Mouse (Mus musculus) neural tube, embryonic 13.5 days (tissue): ENCODE measurements at regions not wholly inside any gene's neighbourhood (a gene's known extent, or its start where the extent isn't known, plus 50 kb on each side); places are given as distances from the start of the nearest gene placed in this dataset.
"Not testable (repeated sequence)": the region's sequence is repeated elsewhere in the genome, so short reads cannot be mapped to it uniquely, and the experiment has no call there.

Experiments
- ATAC-seq: fragments of 200-750 bp; cut with Nextera tagmentation; 2 replicates; pipeline ENCODE4 v1.8.0; 2017; ENCODE audit warnings: low read depth, mild to moderate bottlenecking, moderate TSS enrichment, moderate library complexity
- H3K27ac ChIP-seq: fragments of 300-500 bp; sonication (generic); replicated peaks from 2 replicates; pipeline ENCODE4 v1.5.1; 2015; ENCODE audit warnings: moderate library complexity, mild to moderate bottlenecking, inconsistent platforms
- H3K27me3 ChIP-seq: fragments of 300-500 bp; sonication (generic); 2 replicates; pipeline ENCODE4 v1.6.1; 2015; ENCODE audit warnings: mild to moderate bottlenecking, inconsistent platforms
- H3K36me3 ChIP-seq: fragments of 300-500 bp; sonication (generic); 2 replicates; pipeline ENCODE4 v1.6.1; 2015; ENCODE audit warnings: mild to moderate bottlenecking, inconsistent platforms
- H3K4me1 ChIP-seq: fragments of 300-500 bp; sonication (generic); replicated peaks from 2 replicates; pipeline ENCODE4 v1.6.1; 2015; ENCODE audit warnings: inconsistent platforms
- H3K4me2 ChIP-seq: fragments of 300-500 bp; sonication (generic); 2 replicates; pipeline ENCODE4 v1.6.1; 2015; ENCODE audit warnings: inconsistent platforms, mild to moderate bottlenecking, moderate library complexity
- H3K4me3 ChIP-seq: fragments of 300-500 bp; sonication (generic); 2 replicates; pipeline ENCODE4 v1.5.1; 2015; ENCODE audit warnings: mild to moderate bottlenecking, inconsistent platforms
- H3K9ac ChIP-seq: fragments of 300-500 bp; sonication (generic); 2 replicates; pipeline ENCODE4 v1.6.1; 2015; ENCODE audit warnings: moderate library complexity, mild to moderate bottlenecking, inconsistent platforms
- H3K9me3 ChIP-seq: fragments of 300-500 bp; sonication (generic); 2 replicates; pipeline ENCODE4 v1.6.1; 2016; ENCODE audit warnings: inconsistent platforms
- WGBS: fragments of 180-500 bp; shearing (Covaris S2); methylation state at CpG from one replicate; pipeline ENCODE4 v1.1.7; 2015; 5-methylcytosine and 5-hydroxymethylcytosine counted together

DNA sequence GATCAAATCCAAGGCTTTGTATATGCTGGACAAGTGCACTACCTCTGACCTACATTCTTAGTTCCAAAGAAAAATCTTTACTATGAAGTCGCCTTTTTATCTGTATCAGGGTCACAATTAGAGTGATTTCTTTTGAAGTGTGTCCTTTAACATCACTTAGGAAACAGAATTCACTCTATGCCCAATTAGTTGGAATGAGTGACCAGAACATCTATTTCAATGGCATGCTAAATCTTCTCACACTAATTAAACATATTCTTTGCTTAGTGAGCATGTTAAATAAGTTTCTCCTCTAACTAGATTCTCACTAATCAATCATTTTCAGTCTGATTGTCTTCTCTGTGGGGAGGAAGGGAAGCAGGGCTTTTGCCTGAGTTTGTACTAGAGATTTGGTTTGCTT, 84.9 kb downstream of the Arl6ip6 start:
- no peaks in the 10 kb centered on the region for H3K4me1 ChIP-seq
- H3K36me3 ChIP-seq, result no peaks in the 10 kb centered on the region
- H3K27me3 ChIP-seq, result no peaks in the 10 kb centered on the region
- ATAC-seq, result no peak
- 65% methylated on average over 1 of the region's 1 CpGs for WGBS
- no peak overlapping the region for H3K27ac ChIP-seq
- no peak overlapping the region for H3K4me3 ChIP-seq
- no peaks in the 10 kb centered on the region for H3K9me3 ChIP-seq
- H3K4me2 ChIP-seq, result no peak overlapping the region
- no peak overlapping the region for H3K9ac ChIP-seq

GRCm38 (mm10) chr2:53301712-53302423, 110.3 kb downstream of the Arl6ip6 start:
- no peak for ATAC-seq

GRCm38 (mm10) chr2:53330680-53331079, 139.2 kb downstream of the Arl6ip6 start:
- Histone ChIP-seq H3K4me3 (no peak overlapping the region), H3K9me3 (no peaks in the 10 kb centered on the region), H3K4me2 (no peak overlapping the region), H3K9ac (no peak overlapping the region), H3K27me3 (no peaks in the 10 kb centered on the region), H3K36me3 (no peaks in the 10 kb centered on the region), H3K4me1 (no peaks in the 10 kb centered on the region), H3K27ac (no peak overlapping the region)
- ATAC-seq, result no peak
- WGBS, result 38% methylated on average over 6 of the region's 6 CpGs

More at GRCm38 (mm10) chr2:53301712-53302423, 110.3 kb downstream of the Arl6ip6 start:
- 87% methylated on average over 2 of the region's 2 CpGs for WGBS
- Histone ChIP-seq H3K4me3 (no peak overlapping the region), H3K9me3 (no peaks in the 10 kb centered on the region), H3K4me2 (no peak overlapping the region), H3K9ac (no peak overlapping the region), H3K36me3 (no peaks in the 10 kb centered on the region), H3K27me3 (no peaks in the 10 kb centered on the region), H3K27ac (no peak overlapping the region), H3K4me1 (no peaks in the 10 kb centered on the region)

DNA sequence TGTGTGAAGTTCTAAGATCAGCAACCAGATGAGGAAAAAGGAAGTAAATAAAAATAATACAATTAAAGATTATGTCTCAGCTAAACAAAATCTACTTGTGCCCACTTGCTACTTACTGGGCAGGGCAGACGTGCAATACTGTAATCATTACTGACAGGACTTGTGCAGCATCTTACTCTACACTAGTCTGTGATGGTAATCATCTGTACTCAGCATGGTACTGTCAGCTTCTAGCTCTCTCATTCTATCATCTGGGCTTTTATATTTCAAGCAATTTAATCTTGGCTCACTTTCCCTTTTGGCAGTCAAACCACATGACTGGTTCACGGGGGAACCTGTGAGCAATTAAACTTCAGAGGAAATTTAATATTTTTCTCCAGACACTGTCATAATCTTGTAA, 167.5 kb downstream of the Arl6ip6 start:
- Histone ChIP-seq H3K4me2 (no peak overlapping the region), H3K36me3 (no peaks in the 10 kb centered on the region), H3K27me3 (no peaks in the 10 kb centered on the region), H3K27ac (no peak overlapping the region), H3K4me1 (no peaks in the 10 kb centered on the region), H3K9me3 (no peaks in the 10 kb centered on the region), H3K9ac (no peak overlapping the region), H3K4me3 (no peak overlapping the region)
- WGBS, result 73% methylated on average over 2 of the region's 2 CpGs
- no peak for ATAC-seq

- Histone ChIP-seq H3K4me2 (no peak overlapping the region), H3K4me3 (no peak overlapping the region), H3K36me3 (no peaks in the 10 kb centered on the region), H3K27me3 (no peaks in the 10 kb centered on the region; the same call in 1 of the 2 replicates), H3K4me1 (peaks cover 10% of the 10 kb centered on the region), H3K27ac (no peak overlapping the region), H3K9ac (no peak overlapping the region), H3K9me3 (no peaks in the 10 kb centered on the region)
- no peak for ATAC-seq
- WGBS, result 4% methylated on average over 1 of the region's 1 CpGs
Measured at GRCm38 (mm10) chr2:53382348-53382747, 190.8 kb downstream of the Arl6ip6 start.

DNA sequence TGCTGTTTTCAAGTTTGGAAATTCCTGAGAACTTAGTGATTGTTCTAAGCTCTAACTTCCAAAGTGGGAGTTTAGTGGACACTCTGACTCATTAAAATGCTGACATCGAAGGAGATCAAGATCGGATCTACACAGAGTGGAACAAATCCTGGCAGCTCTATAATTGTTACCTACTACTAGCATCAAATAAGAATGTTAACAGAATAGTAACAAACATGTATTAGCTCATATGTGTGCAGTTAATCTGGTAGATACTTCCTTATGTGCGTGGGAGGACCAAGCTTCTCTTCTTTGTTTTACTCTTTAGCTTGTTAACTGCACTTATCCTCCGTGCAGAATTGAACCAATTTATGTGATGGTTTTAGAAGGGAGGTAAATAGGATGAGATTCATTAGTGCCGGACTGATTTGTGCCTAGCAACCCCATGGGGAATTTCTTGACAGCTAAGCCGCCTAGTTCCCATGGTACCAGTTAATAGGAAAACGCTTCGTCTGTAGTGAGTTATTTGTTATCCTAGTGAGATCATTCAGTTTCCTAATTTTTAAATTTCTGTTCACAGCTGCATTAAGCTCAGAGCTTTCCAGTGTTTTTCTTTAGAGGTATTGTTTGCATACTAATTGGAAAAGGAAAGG, 193.1 kb downstream of the Arl6ip6 start:
- Histone ChIP-seq H3K4me2 (peak overlapping the region; percentile 22), H3K4me1 (peaks cover 10% of the 10 kb centered on the region), H3K27ac (no peak overlapping the region), H3K36me3 (no peaks in the 10 kb centered on the region), H3K4me3 (no peak overlapping the region), H3K27me3 (no peaks in the 10 kb centered on the region; the same call in 1 of the 2 replicates), H3K9ac (no peak overlapping the region), H3K9me3 (no peaks in the 10 kb centered on the region)
- 19% methylated on average over 8 of the region's 8 CpGs for whole genome bisulfite sequencing
- peak; percentile 70 for ATAC-seq

- Histone ChIP-seq H3K27me3 (no peaks in the 10 kb centered on the region), H3K4me3 (no peak overlapping the region), H3K4me1 (peaks cover 10% of the 10 kb centered on the region), H3K9ac (no peak overlapping the region), H3K9me3 (no peaks in the 10 kb centered on the region), H3K27ac (no peak overlapping the region), H3K36me3 (no peaks in the 10 kb centered on the region), H3K4me2 (no peak overlapping the region)
- ATAC-seq, result no peak
- 89% methylated on average over 3 of the region's 3 CpGs for WGBS
Measured at GRCm38 (mm10) chr2:53388652-53389051, 197.1 kb downstream of the Arl6ip6 start.

- Histone ChIP-seq H3K4me2 (no peak overlapping the region), H3K9ac (no peak overlapping the region), H3K9me3 (no peaks in the 10 kb centered on the region), H3K36me3 (no peaks in the 10 kb centered on the region), H3K27me3 (no peaks in the 10 kb centered on the region), H3K4me3 (no peak overlapping the region), H3K27ac (no peak overlapping the region), H3K4me1 (no peaks in the 10 kb centered on the region)
- WGBS, result 93% methylated on average over 2 of the region's 2 CpGs
- ATAC-seq, result no peak
Measured at GRCm38 (mm10) chr2:53414471-53414870, 222.9 kb downstream of the Arl6ip6 start.

DNA sequence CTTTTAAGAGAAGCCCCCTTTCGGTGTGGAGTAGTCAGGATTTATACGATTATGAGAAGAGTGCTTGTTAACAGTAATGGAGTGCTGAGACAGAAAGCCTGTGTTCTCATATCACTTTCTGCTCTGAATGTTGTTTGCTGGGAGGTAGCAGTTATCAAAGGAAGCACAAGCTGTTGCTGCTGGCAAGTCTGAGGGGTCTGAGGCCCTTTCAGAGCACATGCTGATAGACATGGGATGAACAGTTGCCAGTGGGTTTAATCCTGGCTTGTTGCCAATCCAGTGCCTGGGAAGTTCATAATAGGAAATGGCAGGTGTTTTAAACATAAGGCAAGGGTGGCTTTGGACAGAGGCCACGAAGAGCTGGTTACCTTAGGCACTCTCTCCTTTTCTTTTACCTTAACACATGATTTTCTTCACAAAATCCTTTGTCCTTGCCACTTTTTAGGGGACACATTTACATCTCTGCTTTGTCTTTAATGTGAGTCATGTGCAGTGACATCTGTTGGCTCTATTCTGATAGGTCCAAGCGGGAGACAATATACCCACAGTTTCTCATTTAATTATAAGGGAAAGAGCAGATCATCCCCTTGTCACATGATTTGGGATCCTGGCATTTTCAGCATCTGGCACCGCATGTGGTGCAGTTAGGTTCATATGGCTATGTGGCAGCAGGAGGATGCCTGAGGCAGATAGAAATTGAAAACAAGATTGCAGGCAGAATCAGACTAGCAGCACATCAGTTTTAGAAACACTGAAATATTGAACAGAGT, 245.7 kb downstream of the Arl6ip6 start:
- Histone ChIP-seq H3K4me1 (peaks cover 12% of the 10 kb centered on the region; the same call in 1 of the 2 replicates), H3K9me3 (no peaks in the 10 kb centered on the region), H3K27ac (peak overlapping the region; percentile 59), H3K4me2 (no peak overlapping the region), H3K27me3 (no peaks in the 10 kb centered on the region), H3K36me3 (no peaks in the 10 kb centered on the region), H3K4me3 (no peak overlapping the region), H3K9ac (no peak overlapping the region)
- WGBS, result 50% methylated on average over 5 of the region's 5 CpGs
- ATAC-seq, result peak; percentile 94

- H3K27me3 ChIP-seq, ATAC-seq, H3K4me3 ChIP-seq, H3K4me2 ChIP-seq, H3K9me3 ChIP-seq, H3K36me3 ChIP-seq, H3K27ac ChIP-seq, H3K9ac ChIP-seq: not testable (repeated sequence)
- WGBS, result 57% methylated on average over 3 of the region's 3 CpGs
- H3K4me1 ChIP-seq, result peaks cover 12% of the 10 kb centered on the region; the same call in 1 of the 2 replicates
Measured at GRCm38 (mm10) chr2:53440301-53440700, 248.8 kb downstream of the Arl6ip6 start.

GRCm38 (mm10) chr2:53460265-53460664, 268.7 kb downstream of the Arl6ip6 start:
- Histone ChIP-seq H3K4me1 (no peaks in the 10 kb centered on the region), H3K4me3 (no peak overlapping the region), H3K27me3 (no peaks in the 10 kb centered on the region), H3K27ac (no peak overlapping the region), H3K9ac (no peak overlapping the region), H3K9me3 (no peaks in the 10 kb centered on the region), H3K36me3 (no peaks in the 10 kb centered on the region), H3K4me2 (no peak overlapping the region)
- WGBS, result 73% methylated on average over 3 of the region's 3 CpGs
- no peak for ATAC-seq

DNA sequence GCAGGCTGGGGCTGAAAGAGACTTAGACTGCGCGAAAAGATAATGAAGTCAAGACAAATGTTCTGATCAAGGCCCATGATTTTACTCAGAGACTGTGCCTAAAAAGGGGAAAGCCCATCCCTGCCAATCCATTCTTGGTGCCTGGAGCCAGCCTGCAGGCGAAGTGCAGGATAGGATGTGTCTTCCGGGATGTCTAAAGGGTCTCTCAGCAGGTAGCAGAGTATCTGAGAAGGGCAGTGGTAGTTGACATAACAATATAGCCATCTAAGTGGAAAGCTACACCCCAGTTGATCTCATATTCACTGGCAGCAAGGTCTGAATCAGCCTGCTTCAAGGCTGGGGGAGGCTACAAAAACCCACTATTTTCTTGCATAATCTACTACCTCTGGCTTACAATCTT, 282.9 kb downstream of the Arl6ip6 start:
- no peak overlapping the region for H3K27ac ChIP-seq
- no peak overlapping the region for H3K4me3 ChIP-seq
- 84% methylated on average over 4 of the region's 4 CpGs for WGBS
- H3K9me3 ChIP-seq, result no peaks in the 10 kb centered on the region
- no peak for ATAC-seq
- H3K9ac ChIP-seq, result no peak overlapping the region
- H3K4me1 ChIP-seq, result no peaks in the 10 kb centered on the region
- no peak overlapping the region for H3K4me2 ChIP-seq
- no peaks in the 10 kb centered on the region for H3K27me3 ChIP-seq
- no peaks in the 10 kb centered on the region for H3K36me3 ChIP-seq
